Comparison of ENCODE assay signal across 8 mouse cellular contexts in genomic region chr1:74784041-74784759, GRCm38 (mm10). TPM values are rescaled to one million over a fixed set of nuclear protein-coding genes. Genes with fewer than 3 reads are reported as not detected.
A peak's percentile ranks its signal among the peaks of the same experiment; 100 is the strongest.
DNase-seq lines count a peak whose midpoint lies in the region; ATAC-seq and TF ChIP-seq lines count a peak whose summit lies in the region.

No protein-coding gene starts in this region.

- TF ChIP-seq CTCF in brain, embryonic 14.5 days (IDR thresholded peaks at IDR 0.05; ENCODE audit: borderline replicate concordance, extremely low read depth, insufficient read depth, insufficient read length) = peak; percentile 67
- TF ChIP-seq CTCF in liver, embryonic 14.5 days (IDR thresholded peaks at IDR 0.05; ENCODE audit: low read depth) = peak; percentile 65

- ATAC-seq in inflammation-experienced regulatory T-cells, adult 6 months = peak; percentile 27
- ATAC-seq in liver, embryonic 14.5 days (ENCODE audit: insufficient read depth) = no peak

- no peak for TF ChIP-seq EP300 in liver, embryonic 14.5 days (IDR thresholded peaks at IDR 0.05; ENCODE audit: low read depth)

- H3K27ac ChIP-seq in liver, embryonic 14.5 days = no peak overlapping the region

- H3K27me3 ChIP-seq in liver, embryonic 14.5 days (ENCODE audit: control insufficient read depth, insufficient read depth, low read length) = peaks cover 54% of the 10 kb centered on the region

- H3K9ac ChIP-seq in liver, embryonic 14.5 days (replicated peaks) = no peak overlapping the region

- H3K36me3 ChIP-seq in liver, embryonic 14.5 days (replicated peaks; ENCODE audit: control insufficient read depth, insufficient read depth, low read depth) = no peaks in the 10 kb centered on the region

- TF ChIP-seq POLR2A in brain, embryonic 14.5 days (IDR thresholded peaks at IDR 0.05; ENCODE audit: borderline replicate concordance, extremely low read depth, insufficient read depth, insufficient read length, poor library complexity, severe bottlenecking) = no peak

- no peaks in the 10 kb centered on the region for H3K9me3 ChIP-seq in liver, embryonic 14.5 days (ENCODE audit: control insufficient read depth, low read length)

- H3K4me2 ChIP-seq in liver, embryonic 14.5 days (ENCODE audit: low read depth) = peak overlapping the region; percentile 43

- 2% methylated on average over 67 of the region's 67 CpGs for WGBS in liver, embryonic 14.5 days (ENCODE audit: insufficient replicate concordance)

- peak; percentile 16 to 50 for DNase-seq in spleen, adult 18-20 months
- no peak for DNase-seq in spleen, postnatal 14 days (ENCODE audit: low spot score in 2 of 2)
- peak; percentile 65 for DNase-seq in brain, embryonic 14.5 days (ENCODE audit: low read depth)
- DNase-seq in gastrocnemius, postnatal 10 days = peak; percentile 77
- no peak for DNase-seq in liver, embryonic 14.5 days (ENCODE audit: low read depth in 3 of 3, low spot score in 3 of 3)
- peak; percentile 47 for DNase-seq in naive thymus-derived CD4-positive, alpha-beta T cell, adult 2 months (ENCODE audit: low read depth)
- no peak for DNase-seq in MN1 (ENCODE audit: low spot score)

- H3K4me3 ChIP-seq in liver, embryonic 14.5 days (ENCODE audit: insufficient read depth in 1 of 2, low read depth in 2 of 2, low read length in 2 of 2) = peak overlapping the region in 1 of 2 experiments; percentile 20; a peak in 2 of 4 replicates

- H3K4me1 ChIP-seq in liver, embryonic 14.5 days (replicated peaks; ENCODE audit: control insufficient read depth in 2 of 2, insufficient read depth in 2 of 2, low read length in 1 of 2) = no peaks in the 10 kb centered on the region

RNA-seq across cellular contexts. Expression of gene Wnt10a, which starts 7.1 kb away (rescaled TPM):
- 0.73 and 0.77 TPM in 2 replicates for polyA plus RNA-seq in brain, embryonic 14.5 days (2012; rRNA removed)
- under 1 TPM in 1 of 2 experiments, not detected in 1; 0.29 TPM for total RNA-seq in gastrocnemius, postnatal 10 days (2021)
- polyA plus RNA-seq in inflammation-experienced regulatory T-cells, adult 6 months (2017; shearing (Covaris generic)) = under 1 TPM in 1 of 3 experiments, not detected in 2; 0.19 TPM
- polyA plus RNA-seq in liver, embryonic 14.5 days (2012; rRNA removed) = not detected in 2 replicates
- not detected in 2 replicates for polyA plus RNA-seq in liver, embryonic 14.5 days (2014; fragmentation: Nextera tagmentation; extraction: Ambion mirVana)

RNA-seq across cellular contexts. Expression of gene Wnt6, which starts 12.5 kb away (rescaled TPM):
- 4.4 and 9.1 TPM in 2 replicates for polyA plus RNA-seq in brain, embryonic 14.5 days (2012; rRNA removed)
- 1 to 10 TPM in 1 of 2 experiments, under 1 TPM in 1; 0.95 to 1.5 TPM for total RNA-seq in gastrocnemius, postnatal 10 days (2021)
- polyA plus RNA-seq in inflammation-experienced regulatory T-cells, adult 6 months (2017; shearing (Covaris generic)) = not detected
- 0.04 and 0.10 TPM in 2 replicates for polyA plus RNA-seq in liver, embryonic 14.5 days (2012; rRNA removed)
- 0.06 TPM in 1 of 2 replicates, not detected in the other for polyA plus RNA-seq in liver, embryonic 14.5 days (2014; fragmentation: Nextera tagmentation; extraction: Ambion mirVana)

RNA-seq across cellular contexts. Expression of gene Prkag3, which starts 35.2 kb away (rescaled TPM):
- polyA plus RNA-seq in brain, embryonic 14.5 days (2012; rRNA removed) = 0.09 and 0.10 TPM in 2 replicates
- total RNA-seq in gastrocnemius, postnatal 10 days (2021) = 10 to 100 TPM; 64.7 to 66.7 TPM
- not detected for polyA plus RNA-seq in inflammation-experienced regulatory T-cells, adult 6 months (2017; shearing (Covaris generic))
- polyA plus RNA-seq in liver, embryonic 14.5 days (2012; rRNA removed) = not detected in 2 replicates
- polyA plus RNA-seq in liver, embryonic 14.5 days (2014; fragmentation: Nextera tagmentation; extraction: Ambion mirVana) = not detected in 2 replicates

Comparison
In these comparisons a context has a peak if more than half of its experiments do, and no peak if none do; other contexts are left out.
1. DNase-seq: peak in spleen, adult 18-20 months (2 of 2), brain, embryonic 14.5 days (single experiment), gastrocnemius, postnatal 10 days (single experiment) and naive thymus-derived CD4-positive, alpha-beta T cell, adult 2 months (single experiment); none in spleen, postnatal 14 days (0 of 2), liver, embryonic 14.5 days (0 of 3) and MN1 (single experiment).